Mouse (Mus musculus) cerebellum, adult 18-20 months (tissue): ENCODE results near the gene Fcgbp.
"Not testable (repeated sequence)": the region's sequence is repeated elsewhere in the genome, so short reads cannot be mapped to it uniquely, and the experiment has no call there.

Experiments used
- DNase-seq, 2 experiments: peaks; one replicate each; pipeline ENCODE4 v3.0.0; 2021

Fcgbp gene

GRCm38 (mm10) chr7:28151584-28152221 is 80.7 kb downstream of the Fcgbp start:
- DNase-seq: peak; percentile 12 to 23

- not testable (repeated sequence) for DNase-seq
These were observed 82.6 kb downstream of the Fcgbp start for GRCm38 (mm10) chr7:28153595-28153994.

- DNase-seq: no peak
These were observed 88.3 kb downstream of the Fcgbp start for GRCm38 (mm10) chr7:28159292-28159691.

DNA sequence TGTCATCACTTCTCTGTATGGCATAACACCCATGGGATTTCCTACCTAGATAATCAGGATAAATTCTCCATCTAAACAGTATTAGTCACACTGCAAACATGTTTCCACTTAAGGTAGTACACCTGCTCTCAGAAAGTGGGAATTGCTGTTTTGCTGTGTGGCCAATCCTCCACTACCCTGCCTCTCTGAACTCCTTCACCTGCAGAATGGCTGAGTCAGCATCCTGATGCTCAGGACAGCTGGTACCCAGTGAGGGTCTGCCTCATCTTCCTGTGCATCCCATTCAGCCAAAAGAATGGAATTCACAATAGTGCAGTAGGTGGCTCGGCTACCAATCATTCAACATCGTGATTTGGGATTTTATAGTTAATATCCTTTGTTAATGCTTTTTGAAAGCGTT is 88.9 kb downstream of the Fcgbp start:
- DNase-seq: no peak

DNA sequence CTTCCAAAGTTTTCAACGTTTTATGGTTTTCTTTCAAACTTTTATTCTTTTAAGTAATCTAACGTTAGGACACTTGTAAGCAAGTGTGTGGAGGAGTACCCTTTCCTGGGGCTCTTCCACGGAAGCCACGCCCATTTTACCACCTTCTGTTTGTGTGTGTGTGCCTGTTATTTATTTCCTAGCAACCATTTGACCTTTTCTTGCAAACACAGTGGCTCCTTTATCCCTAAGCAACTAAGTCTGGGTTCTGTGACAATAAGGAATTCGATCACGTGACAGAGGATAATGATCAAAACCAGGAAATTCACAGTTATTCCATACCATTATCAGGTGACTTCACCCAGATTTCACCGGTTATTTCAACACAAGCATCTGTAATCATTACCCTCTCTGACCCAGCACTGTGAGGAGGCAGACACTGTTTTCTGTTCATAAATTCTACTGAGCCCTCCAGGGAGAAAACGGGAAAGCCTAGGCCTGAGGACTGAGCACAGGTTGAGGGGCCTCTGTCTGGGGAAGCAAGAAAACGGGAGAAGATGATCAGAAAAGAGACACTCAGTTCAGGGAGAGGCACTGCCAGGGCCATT is 90.2 kb downstream of the Fcgbp start:
- no peak for DNase-seq

GRCm38 (mm10) chr7:28165406-28165805 is 94.4 kb downstream of the Fcgbp start:
- DNase-seq: no peak

GRCm38 (mm10) chr7:28168320-28169115 is 97.5 kb downstream of the Fcgbp start:
- peak; percentile 53 to 55 for DNase-seq

DNA sequence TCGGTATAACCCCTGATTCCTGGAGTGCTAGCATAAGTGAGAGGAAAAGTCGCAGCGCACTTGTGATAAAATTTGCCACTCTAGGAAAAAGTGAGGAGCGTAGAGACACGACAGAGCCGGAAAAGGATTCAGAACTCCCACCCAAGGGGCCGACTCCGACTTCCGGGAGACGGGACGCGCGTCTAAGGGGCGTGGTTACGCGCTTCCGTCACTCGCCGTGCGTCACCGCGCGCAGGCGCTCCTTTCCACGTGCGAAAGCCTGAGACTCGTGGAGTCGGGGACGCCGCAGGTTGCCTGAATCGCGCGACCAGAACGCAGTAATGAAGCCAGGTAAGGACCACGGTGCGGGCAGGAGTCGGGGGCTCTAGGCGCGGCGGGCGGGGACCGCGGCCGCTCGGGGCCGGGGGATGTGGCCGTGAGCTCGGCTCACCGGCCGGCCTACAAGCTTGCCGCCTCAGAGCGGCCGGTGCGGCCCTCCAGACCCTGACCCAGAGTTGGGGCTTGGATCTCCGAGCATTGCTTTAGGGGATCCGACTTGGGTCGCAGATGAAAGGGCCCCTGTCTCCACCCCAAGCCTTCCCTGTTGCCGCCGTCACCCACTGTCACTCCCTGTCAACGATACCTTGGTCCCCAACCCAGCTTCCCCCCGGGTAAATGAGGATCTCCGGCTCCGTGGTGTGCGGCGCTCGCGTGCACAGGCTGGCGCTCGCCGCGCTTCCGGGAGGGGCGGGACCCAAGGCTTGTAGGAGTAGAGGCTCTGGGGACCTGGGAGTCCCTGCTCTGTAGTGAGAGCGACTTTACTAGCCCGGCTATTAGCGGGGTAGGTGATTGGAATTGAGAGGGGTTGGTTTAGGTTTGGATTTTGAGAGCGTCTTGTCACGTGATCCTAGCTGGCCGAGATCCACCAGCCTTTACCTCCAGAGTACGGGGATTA is 98.7 kb downstream of the Fcgbp start, which contains the start of gene Fbl:
Gene Fbl (plus strand): TSS at position 222 of the 934 bp plus-strand sequence.
- DNase-seq: peak; percentile 88 to 93
